Mouse (Mus musculus) ovary, adult 18-20 months (tissue): ENCODE results near the gene Dnase1l3.

Experiments used
- DNase-seq: peaks from one replicate; pipeline ENCODE4 v3.0.0; 2022; ENCODE audit warnings: low spot score, mixed read lengths

The Dnase1l3 gene

GRCm38 (mm10) chr14:7994271-7994767, at the start of gene Dnase1l3:
Dnase1l3 (minus strand) TSS chr14:7994573.
- DNase-seq: no peak

DNA sequence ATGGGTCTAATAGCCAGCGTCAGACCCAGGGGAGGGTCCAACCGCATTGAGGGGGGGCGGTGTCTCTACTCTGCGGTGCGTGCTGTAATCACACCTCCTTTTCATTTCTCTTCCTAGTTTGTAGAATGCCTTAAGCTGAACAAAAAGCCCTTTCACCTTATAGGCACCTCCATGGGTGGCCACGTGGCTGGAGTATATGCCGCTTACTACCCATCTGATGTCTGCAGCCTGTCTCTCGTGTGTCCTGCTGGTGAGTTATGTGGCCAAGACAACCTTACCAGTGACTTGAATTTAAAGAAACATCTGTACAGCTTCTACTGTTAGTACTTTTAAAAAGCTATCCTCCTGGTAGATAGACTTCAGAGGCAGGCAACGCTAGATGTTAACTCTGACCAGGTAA, 48.2 kb upstream of the Dnase1l3 start:
- DNase-seq: no peak

DNA sequence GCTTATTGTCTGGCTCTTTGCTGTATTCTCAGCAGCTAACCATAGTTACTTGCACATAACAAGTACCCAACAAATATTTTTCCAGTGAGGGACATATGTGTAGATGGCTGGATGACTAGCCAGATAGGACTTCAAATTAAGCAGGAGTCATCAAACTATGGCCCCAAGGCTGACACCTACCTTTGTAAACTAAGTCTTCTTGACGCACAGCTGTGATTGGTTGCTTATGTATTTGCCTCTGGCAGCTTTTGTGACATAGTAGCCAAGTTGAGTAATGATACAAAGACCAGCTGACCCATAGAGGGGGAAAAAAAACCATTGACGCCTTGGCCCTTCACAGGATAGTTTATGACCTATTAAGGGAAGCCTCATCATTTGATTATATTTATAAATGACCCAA, 47.7 kb upstream of the Dnase1l3 start:
- DNase-seq: no peak

DNA sequence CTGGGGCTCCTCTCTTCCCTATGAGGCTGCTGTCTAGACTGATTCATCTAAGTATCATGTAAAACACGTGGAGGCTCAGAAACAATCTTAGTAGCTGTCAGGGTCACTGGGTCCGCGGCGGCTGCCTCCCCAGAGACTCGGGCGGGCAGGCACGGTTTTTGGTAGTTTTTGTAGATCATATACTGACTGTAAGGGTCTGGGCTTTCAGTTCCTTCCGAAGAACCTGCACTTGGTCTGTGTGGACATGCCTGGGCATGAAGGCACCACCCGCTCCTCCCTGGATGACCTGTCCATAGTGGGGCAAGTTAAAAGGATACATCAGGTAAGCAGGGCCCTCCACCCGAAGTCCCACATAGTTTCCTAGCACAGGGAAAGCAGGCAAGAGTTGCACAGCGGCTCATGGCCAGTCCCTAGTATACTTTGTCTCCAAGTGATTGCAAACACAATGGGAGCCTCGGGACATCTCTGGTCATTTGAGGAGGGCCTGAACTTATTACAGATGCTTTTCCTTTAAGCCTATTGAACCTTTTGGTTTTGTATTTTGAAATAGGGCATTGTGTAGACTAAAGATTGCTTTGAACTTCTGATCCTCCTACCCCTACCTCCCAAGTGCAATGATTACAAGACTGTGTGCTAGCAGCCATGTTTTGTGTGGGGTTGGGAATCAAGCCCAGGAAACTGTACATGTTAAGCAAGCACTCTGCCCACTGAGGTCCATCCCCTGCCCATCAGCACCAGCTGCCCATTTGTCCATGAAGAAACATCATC, 46.7 kb upstream of the Dnase1l3 start:
- DNase-seq: no peak

GRCm38 (mm10) chr14:8040179-8040578, 45.8 kb upstream of the Dnase1l3 start:
- DNase-seq: no peak

GRCm38 (mm10) chr14:8038791-8039448, 44.5 kb upstream of the Dnase1l3 start:
- DNase-seq: peak; percentile 57

DNA sequence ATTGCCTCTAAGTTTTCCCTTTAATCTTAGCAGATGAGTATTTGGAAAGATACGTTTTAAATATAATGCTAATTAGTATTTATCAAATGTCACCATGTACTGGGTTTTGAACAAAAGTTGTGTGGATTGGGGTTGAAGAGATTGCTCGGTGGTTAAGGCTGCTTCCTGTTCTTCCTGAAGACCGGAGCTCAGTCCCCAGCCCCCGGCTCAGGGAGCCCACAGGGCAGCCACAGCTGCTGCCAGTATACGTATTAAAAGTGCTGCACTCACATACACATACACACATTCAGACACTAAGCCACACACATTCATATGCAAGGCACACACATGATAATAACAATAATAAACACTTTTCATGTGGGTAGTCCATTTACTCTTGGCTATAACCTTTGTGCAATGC, 43.8 kb upstream of the Dnase1l3 start:
- no peak for DNase-seq

DNA sequence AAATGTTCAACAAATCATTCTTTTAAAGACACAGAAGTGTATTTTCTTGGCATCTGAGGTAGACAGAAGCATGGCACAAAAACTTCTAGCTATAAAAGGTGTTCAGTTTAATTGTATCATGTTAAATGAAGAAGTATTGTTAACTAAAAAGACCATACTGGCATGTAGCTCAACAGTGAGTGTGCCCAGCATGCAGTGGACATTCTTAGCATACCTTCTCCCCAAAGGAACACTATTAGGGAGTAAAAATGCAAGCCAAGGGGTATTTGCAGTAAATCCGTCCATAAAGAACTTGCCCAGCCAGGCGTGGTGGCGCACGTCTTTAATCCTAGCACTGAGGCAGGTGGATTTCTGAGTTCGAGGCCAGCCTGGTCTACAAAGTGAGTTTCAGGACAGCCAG, 42.0 kb upstream of the Dnase1l3 start:
- DNase-seq: no peak

- no peak for DNase-seq
These were observed 41.6 kb upstream of the Dnase1l3 start for GRCm38 (mm10) chr14:8035951-8036350.

GRCm38 (mm10) chr14:8034561-8034960, 40.2 kb upstream of the Dnase1l3 start:
- DNase-seq: no peak

DNA sequence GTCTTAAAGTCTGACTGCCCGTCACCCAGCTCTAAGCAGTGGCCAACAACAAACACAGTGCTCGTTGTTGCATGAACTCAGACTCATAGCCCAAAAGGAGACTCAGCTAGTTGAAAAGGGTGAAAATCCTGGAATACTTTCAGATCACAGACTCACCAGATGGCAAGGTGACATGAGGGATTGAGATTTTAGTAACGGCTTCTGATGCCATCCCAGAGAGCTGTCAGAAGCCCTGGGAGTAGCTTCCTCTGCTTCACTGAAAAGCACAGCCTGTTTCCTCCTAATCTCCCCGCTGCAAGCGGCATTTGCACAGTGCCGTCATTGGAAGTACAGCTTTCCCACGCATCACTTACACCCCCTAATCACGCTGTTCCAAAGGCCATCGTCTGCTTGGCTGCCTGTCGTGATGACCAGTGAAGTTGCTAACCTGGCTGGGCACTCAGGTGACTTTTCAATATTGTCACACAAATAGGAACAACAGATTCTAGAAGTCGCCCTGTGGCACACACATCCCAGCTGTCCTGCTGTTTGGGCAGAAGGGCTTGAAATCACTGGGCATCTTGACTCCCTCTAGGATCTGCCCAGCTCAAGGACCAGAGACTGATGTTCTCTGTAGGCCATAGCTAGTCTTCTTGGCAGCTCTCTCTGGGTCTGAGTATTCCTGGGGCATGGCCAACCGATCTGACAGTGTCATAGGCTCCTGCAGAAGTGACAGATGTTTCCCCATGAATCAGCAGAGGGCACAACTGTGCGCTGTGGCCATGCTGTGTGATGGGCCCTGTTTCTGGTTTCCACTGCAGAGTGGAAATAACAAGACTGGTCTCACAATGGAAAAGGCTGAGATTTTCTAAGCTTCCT, 37.9 kb upstream of the Dnase1l3 start:
- no peak for DNase-seq

- no peak for DNase-seq
These were observed 36.2 kb upstream of the Dnase1l3 start for GRCm38 (mm10) chr14:8030535-8030934.

DNA sequence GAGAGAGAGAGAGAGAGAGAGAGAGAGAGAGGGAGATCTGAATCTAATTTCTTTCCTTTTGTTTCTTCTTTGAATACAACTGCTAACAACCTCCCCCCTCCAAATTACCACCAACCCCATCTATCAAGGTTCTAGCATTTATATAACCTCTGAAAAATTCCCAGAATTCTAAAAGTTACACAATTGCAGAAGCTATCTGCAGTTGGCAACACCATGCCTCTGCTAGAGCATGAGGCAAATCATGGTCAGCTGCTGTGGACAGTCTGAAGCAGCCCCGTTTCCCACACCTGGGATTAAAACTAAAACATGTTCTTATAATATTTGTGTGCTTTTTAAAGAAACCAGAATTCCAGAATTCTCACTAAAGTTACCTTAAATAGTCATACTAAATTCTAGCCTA, 35.4 kb upstream of the Dnase1l3 start:
- no peak for DNase-seq

- DNase-seq: no peak
These were observed 33.7 kb upstream of the Dnase1l3 start for GRCm38 (mm10) chr14:8028086-8028485.

GRCm38 (mm10) chr14:8026769-8027531, 32.6 kb upstream of the Dnase1l3 start:
- no peak for DNase-seq

- DNase-seq: no peak
These were observed 30.6 kb upstream of the Dnase1l3 start for GRCm38 (mm10) chr14:8024936-8025335.

DNA sequence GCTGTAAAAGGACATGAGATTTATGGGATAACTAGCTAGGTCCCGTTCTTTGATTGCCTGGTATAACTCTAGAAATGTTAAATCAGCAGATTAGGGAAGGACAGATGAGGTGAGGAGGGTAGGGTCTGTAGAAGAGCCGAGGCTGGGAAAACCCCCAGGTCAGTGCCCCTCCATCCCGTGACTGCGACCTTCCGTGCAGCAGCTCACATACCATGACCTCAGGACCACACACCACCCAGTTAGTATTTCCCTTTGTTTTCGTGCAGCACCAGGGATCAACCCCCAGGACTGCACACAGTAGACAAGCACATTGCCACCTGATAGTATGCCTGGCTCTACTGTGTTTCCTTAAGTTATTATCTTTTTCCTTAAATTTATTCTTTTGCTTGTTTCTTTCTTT, 30.1 kb upstream of the Dnase1l3 start:
- DNase-seq: no peak

GRCm38 (mm10) chr14:8020546-8020945, 26.2 kb upstream of the Dnase1l3 start:
- no peak for DNase-seq

DNA sequence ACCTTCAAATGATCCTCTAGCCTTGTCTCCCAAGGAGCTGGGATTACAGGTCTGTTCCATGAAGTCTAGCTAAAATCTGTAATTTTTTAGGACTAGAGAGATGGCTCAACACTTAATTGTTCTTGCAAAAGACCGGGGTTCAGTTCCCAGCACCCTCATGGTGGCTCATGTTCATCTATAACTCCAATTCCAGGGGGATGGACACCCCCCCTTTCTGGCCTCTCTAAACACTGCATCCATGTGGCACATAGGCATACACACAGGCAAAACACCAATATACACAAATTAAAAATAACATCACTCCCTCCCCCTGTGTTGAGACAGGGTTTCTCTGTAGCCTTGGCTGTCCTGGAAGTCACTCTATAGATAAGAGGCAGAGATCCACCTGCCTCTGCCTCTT, 25.6 kb upstream of the Dnase1l3 start:
- no peak for DNase-seq

DNA sequence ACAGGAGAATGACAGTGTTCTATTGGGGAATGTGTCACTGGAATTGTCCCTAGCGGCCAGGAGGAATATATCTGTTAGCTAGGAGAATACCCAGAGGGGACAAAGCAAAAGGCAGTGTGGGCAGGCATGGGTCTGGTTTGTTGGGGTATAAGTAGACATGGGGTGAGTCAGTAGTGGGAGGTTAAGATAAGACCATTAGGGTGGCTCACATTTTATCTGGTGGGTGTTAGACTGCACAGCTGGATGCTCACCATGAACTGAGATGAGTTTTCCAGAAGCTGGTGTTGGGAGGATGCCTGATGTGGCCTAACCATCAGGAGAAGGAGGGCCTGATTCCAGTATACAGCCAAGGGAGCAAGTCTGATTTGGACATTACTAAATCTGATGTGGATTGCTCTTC, 22.6 kb upstream of the Dnase1l3 start:
- DNase-seq: no peak

GRCm38 (mm10) chr14:8016276-8016675, 21.9 kb upstream of the Dnase1l3 start:
- DNase-seq: no peak

- DNase-seq: no peak
These were observed 21.4 kb upstream of the Dnase1l3 start for GRCm38 (mm10) chr14:8015756-8016155.
